ENCODE assay signal across 8 mouse cellular contexts in the genomic region with DNA sequence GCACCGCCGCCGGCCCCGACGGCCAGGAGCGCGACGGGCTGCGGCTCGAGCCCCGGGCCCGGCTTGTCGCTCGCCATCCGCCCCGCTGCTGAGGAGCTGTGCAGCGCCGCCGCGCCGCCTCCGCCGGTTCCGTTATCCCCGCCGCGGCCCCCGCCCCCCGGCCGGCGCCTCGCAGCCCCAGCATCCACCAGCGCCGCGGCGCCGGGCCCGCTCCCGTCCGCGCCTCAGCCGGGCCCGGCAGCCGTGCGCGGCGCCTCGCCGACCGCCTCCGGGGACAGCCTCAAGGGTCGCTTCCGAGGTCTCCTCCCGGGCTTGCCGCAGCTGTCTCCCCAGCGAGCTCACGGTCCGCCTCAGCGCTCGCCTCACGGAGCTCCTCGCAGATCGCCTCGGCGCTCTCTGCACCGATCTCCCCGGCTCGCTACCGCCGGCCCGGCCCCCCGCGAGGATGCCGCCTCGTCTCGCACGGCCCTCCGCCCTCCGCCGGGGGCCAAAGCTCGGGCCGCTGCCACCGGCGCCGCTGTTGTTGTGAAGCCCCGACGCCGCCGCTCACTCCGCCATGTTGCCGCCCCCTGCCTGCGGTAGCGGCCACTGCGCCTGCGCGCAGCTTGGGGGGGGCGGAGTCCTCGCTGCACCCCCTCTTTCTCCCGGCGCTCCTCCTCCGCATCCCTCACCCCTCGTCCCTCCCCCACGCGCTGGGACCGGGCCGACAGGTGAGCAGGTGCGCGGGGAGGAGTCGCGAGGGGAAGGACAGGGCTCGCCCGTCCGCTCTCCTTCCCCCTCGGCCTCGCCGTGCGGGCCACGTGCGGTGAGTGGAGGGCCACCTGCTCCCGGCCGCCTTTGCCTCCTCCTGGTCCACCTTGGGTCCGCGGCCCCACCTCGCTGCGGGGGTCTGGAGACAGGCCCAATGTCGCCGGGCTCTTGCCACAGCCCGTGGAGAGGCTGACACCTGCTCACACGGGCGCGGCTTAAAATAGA. TPM values are rescaled to one million over a fixed set of nuclear protein-coding genes. Genes with fewer than 3 reads are reported as not detected.
DNase-seq lines count a peak whose midpoint lies in the region; ATAC-seq and TF ChIP-seq lines count a peak whose summit lies in the region.

A gene (minus strand): TSS at position 543 of the 975 bp plus-strand sequence.

- H3K9me3 ChIP-seq in hindbrain, embryonic 15.5 days: no peaks in the 10 kb centered on the region

- peak within 1 kb of the TSS; percentile 98 for H3K9ac ChIP-seq in hindbrain, embryonic 15.5 days

- H3K4me2 ChIP-seq in hindbrain, embryonic 15.5 days: peak within 1 kb of the TSS; percentile 92

- intact Hi-C loops in gastrocnemius, adult 2 months (cut with DNase I): no loop called here

- DNase-seq in adrenal gland, adult 18-20 months (ENCODE audit: low spot score in 2 of 2): peak; percentile 89 to 93
- peak; percentile 78 to 94 for DNase-seq in cerebellum, postnatal 4 days (ENCODE audit: low spot score in 2 of 2)
- peak; percentile 87 for DNase-seq in gastrocnemius, adult 2 months
- DNase-seq in layer of hippocampus, postnatal 36 days: peak; percentile 88 to 92
- DNase-seq in lung, postnatal 10 days: peak; percentile 88
- DNase-seq in right cerebral cortex, adult 2 months (ENCODE audit: low spot score in 2 of 2): peak; percentile 86 to 87
- DNase-seq in urinary bladder, postnatal 36 days (ENCODE audit: low spot score in 2 of 2): peak; percentile 53 to 62

- under 1% methylated on average over 99 of the region's 131 CpGs for WGBS in hindbrain, embryonic 15.5 days

- no peaks in the 10 kb centered on the region for H3K36me3 ChIP-seq in hindbrain, embryonic 15.5 days

- H3K27ac ChIP-seq in gastrocnemius, adult 2 months: peak within 1 kb of the TSS; percentile 71
- H3K27ac ChIP-seq in hindbrain, embryonic 15.5 days (replicated peaks): peak within 1 kb of the TSS; percentile 98

- H3K27me3 ChIP-seq in hindbrain, embryonic 15.5 days: no peaks in the 10 kb centered on the region

- peak; percentile 85 for ATAC-seq in hindbrain, embryonic 15.5 days (ENCODE audit: low FRiP score, low read depth)

- H3K4me1 ChIP-seq in hindbrain, embryonic 15.5 days (replicated peaks): peaks cover 16% of the 10 kb centered on the region

- peak; percentile 49 for TF ChIP-seq CTCF in gastrocnemius, adult 2 months (IDR thresholded peaks at IDR 0.05)

- peak within 1 kb of the TSS; percentile 97 for H3K4me3 ChIP-seq in gastrocnemius, adult 2 months
- peak within 1 kb of the TSS; percentile 83 for H3K4me3 ChIP-seq in hindbrain, embryonic 15.5 days

RNA-seq across cellular contexts. Expression of the gene that starts here (rescaled TPM):
- total RNA-seq in adrenal gland, adult 18-20 months (2021): 10 to 100 TPM; 18.0 to 20.8 TPM
- 1 to 10 TPM; 4.1 to 5.9 TPM for total RNA-seq in gastrocnemius, adult 2 months (2021)
- polyA plus RNA-seq in hindbrain, embryonic 15.5 days (2015; fragmentation: Nextera tagmentation; extraction: Ambion mirVana): 55.2 and 61.2 TPM in 2 replicates
- 100 to 1,000 TPM; 211 to 225 TPM for total RNA-seq in layer of hippocampus, postnatal 36 days (2021)

Comparison
In these comparisons a context has a peak if more than half of its experiments do, and no peak if none do; other contexts are left out.
1. Peak in every context shown above with its lines: DNase-seq, ATAC-seq, H3K4me3 ChIP-seq and H3K27ac ChIP-seq.
2. RNA of the gene that starts here (total RNA-seq): 211 to 225 TPM in layer of hippocampus, postnatal 36 days; 18.0 to 20.8 TPM in adrenal gland, adult 18-20 months and 4.1 to 5.9 TPM in gastrocnemius, adult 2 months; every median in the first group is over 4 times any median in the second.